Mouse (Mus musculus) liver, embryonic 16.5 days (tissue): ENCODE results near the gene Wdfy3. TPM values are rescaled to one million over a fixed set of nuclear protein-coding genes. Genes with fewer than 3 reads are reported as not detected.

Experiments used
- ATAC-seq: fragments of 200-750 bp; cut with Nextera tagmentation; 2 replicates; pipeline ENCODE4 v1.8.0; 2017; ENCODE audit warnings: low read depth, mild to moderate bottlenecking, moderate number of reproducible peaks, moderate library complexity
- H3K27ac ChIP-seq: fragments of 300-500 bp; sonication (generic); 2 replicates; pipeline ENCODE4 v1.5.1; 2014; ENCODE audit warnings: mild to moderate bottlenecking, low read length
- H3K27me3 ChIP-seq: fragments of 300-500 bp; sonication (generic); 2 replicates; pipeline ENCODE4 v1.6.1; 2014; ENCODE audit warnings: low read depth, low read length, mixed read lengths; ENCODE audit not compliant: control insufficient read depth, insufficient read depth
- H3K36me3 ChIP-seq: fragments of 300-500 bp; sonication (generic); 2 replicates; pipeline ENCODE4 v1.6.1; 2014; ENCODE audit warnings: mild to moderate bottlenecking; ENCODE audit not compliant: control insufficient read depth, insufficient read depth
- H3K4me1 ChIP-seq: fragments of 300-500 bp; sonication (generic); 2 replicates; pipeline ENCODE4 v1.6.1; 2014; ENCODE audit warnings: low read depth, low read length, mixed read lengths; ENCODE audit not compliant: control insufficient read depth
- H3K4me2 ChIP-seq: fragments of 300-500 bp; sonication (generic); 2 replicates; pipeline ENCODE4 v1.6.1; 2014; ENCODE audit warnings: low read depth, low read length, mixed read lengths
- H3K4me3 ChIP-seq: fragments of 300-500 bp; sonication (generic); 2 replicates; pipeline ENCODE4 v1.5.1; 2014; ENCODE audit warnings: low read depth, mild to moderate bottlenecking, low read length
- H3K9ac ChIP-seq: fragments of 300-500 bp; sonication (generic); 2 replicates; pipeline ENCODE4 v1.6.1; 2014; ENCODE audit warnings: low read depth, low read length
- H3K9me3 ChIP-seq: fragments of 300-500 bp; sonication (generic); replicated peaks from 2 replicates; pipeline ENCODE4 v1.6.1; 2016; ENCODE audit warnings: low read length; ENCODE audit not compliant: control insufficient read depth
- WGBS: fragments of 180-500 bp; shearing (Covaris S2); extraction: QIAGEN DNeasy Blood & Tissue Kit; methylation state at CpG from one replicate; pipeline ENCODE4 v1.1.7; 2014; ENCODE audit not compliant: insufficient replicate concordance; 5-methylcytosine and 5-hydroxymethylcytosine counted together
- polyA plus RNA-seq: library from polyadenylated mRNA; unstranded; fragments of >200 nt; fragmentation: Nextera tagmentation; extraction: Ambion mirVana; gene quantifications from 2 replicates; pipeline ENCODE4 v1.2.1, GENCODE M21; 2015

Gene Wdfy3
- polyA plus RNA-seq, 1 experiment from 2014 or later, result 4.4 TPM

- Histone ChIP-seq H3K9ac (no peak overlapping the region), H3K27me3 (no peaks in the 10 kb centered on the region), H3K4me2 (no peak overlapping the region), H3K9me3 (no peaks in the 10 kb centered on the region), H3K27ac (no peak overlapping the region), H3K4me3 (no peak overlapping the region), H3K4me1 (peaks cover 7% of the 10 kb centered on the region; the same call in 1 of the 2 replicates), H3K36me3 (peaks cover 5% of the 10 kb centered on the region; the same call in 1 of the 2 replicates)
- ATAC-seq, result no peak
- 81% methylated on average over 8 of the region's 8 CpGs for WGBS
Measured at GRCm38 (mm10) chr5:102014235-102014634, 55.5 kb downstream of the Wdfy3 start.

- no peaks in the 10 kb centered on the region for H3K27me3 ChIP-seq
- H3K27ac ChIP-seq, result no peak overlapping the region
- no peak for ATAC-seq
- H3K4me1 ChIP-seq, result peaks cover 7% of the 10 kb centered on the region; the same call in 1 of the 2 replicates
- no peak overlapping the region for H3K9ac ChIP-seq
- no peaks in the 10 kb centered on the region for H3K9me3 ChIP-seq
- no peak overlapping the region for H3K4me3 ChIP-seq
- no peak overlapping the region for H3K4me2 ChIP-seq
- H3K36me3 ChIP-seq, result peaks cover 5% of the 10 kb centered on the region; the same call in 1 of the 2 replicates
- 85% methylated on average over 7 of the region's 7 CpGs for WGBS
Measured at GRCm38 (mm10) chr5:102013781-102014180, 55.9 kb downstream of the Wdfy3 start.

GRCm38 (mm10) chr5:102010961-102011360, 58.8 kb downstream of the Wdfy3 start:
- no peak for ATAC-seq
- WGBS, result 71% methylated on average over 2 of the region's 2 CpGs
- Histone ChIP-seq H3K36me3 (peaks cover 5% of the 10 kb centered on the region; the same call in 1 of the 2 replicates), H3K4me2 (no peak overlapping the region), H3K27ac (no peak overlapping the region), H3K9me3 (no peaks in the 10 kb centered on the region), H3K27me3 (no peaks in the 10 kb centered on the region), H3K4me3 (no peak overlapping the region), H3K4me1 (peaks cover 7% of the 10 kb centered on the region; the same call in 1 of the 2 replicates), H3K9ac (no peak overlapping the region)

GRCm38 (mm10) chr5:102009606-102010005, 60.1 kb downstream of the Wdfy3 start:
- WGBS, result 67% methylated on average over 6 of the region's 6 CpGs
- peak; percentile 56; the same call in 1 of the 2 replicates for ATAC-seq
- Histone ChIP-seq H3K4me1 (peaks cover 7% of the 10 kb centered on the region; the same call in 1 of the 2 replicates), H3K27me3 (no peaks in the 10 kb centered on the region), H3K4me2 (no peak overlapping the region), H3K9ac (no peak overlapping the region), H3K36me3 (peaks cover 5% of the 10 kb centered on the region; the same call in 1 of the 2 replicates), H3K9me3 (no peaks in the 10 kb centered on the region), H3K4me3 (no peak overlapping the region), H3K27ac (no peak overlapping the region)

- Histone ChIP-seq H3K36me3 (0 out of 2 replicates have a peak, but pooled peaks cover under 1% of the 10 kb centered on the region), H3K9me3 (no peaks in the 10 kb centered on the region), H3K9ac (no peak overlapping the region), H3K4me3 (no peak overlapping the region), H3K27me3 (no peaks in the 10 kb centered on the region), H3K4me2 (no peak overlapping the region), H3K27ac (no peak overlapping the region), H3K4me1 (peaks cover 7% of the 10 kb centered on the region; the same call in 1 of the 2 replicates)
- no peak for ATAC-seq
- WGBS, result 67% methylated on average over 7 of the region's 7 CpGs
Measured at GRCm38 (mm10) chr5:102008712-102009111, 61.0 kb downstream of the Wdfy3 start.

- H3K9ac ChIP-seq, result no peak overlapping the region
- H3K36me3 ChIP-seq, result no peaks in the 10 kb centered on the region
- peaks cover 7% of the 10 kb centered on the region; the same call in 1 of the 2 replicates for H3K4me1 ChIP-seq
- WGBS, result 84% methylated on average over 6 of the region's 6 CpGs
- no peaks in the 10 kb centered on the region for H3K27me3 ChIP-seq
- H3K9me3 ChIP-seq, result no peaks in the 10 kb centered on the region
- H3K27ac ChIP-seq, result no peak overlapping the region
- no peak overlapping the region for H3K4me3 ChIP-seq
- no peak overlapping the region for H3K4me2 ChIP-seq
- no peak for ATAC-seq
Measured at GRCm38 (mm10) chr5:102006218-102006941, 63.3 kb downstream of the Wdfy3 start.

GRCm38 (mm10) chr5:102003371-102003770, 66.3 kb downstream of the Wdfy3 start:
- H3K4me1 ChIP-seq, result no peaks in the 10 kb centered on the region
- H3K4me3 ChIP-seq, result no peak overlapping the region
- H3K4me2 ChIP-seq, result no peak overlapping the region
- H3K9ac ChIP-seq, result no peak overlapping the region
- ATAC-seq, result no peak
- H3K27ac ChIP-seq, result no peak overlapping the region
- H3K27me3 ChIP-seq, result no peaks in the 10 kb centered on the region
- no peaks in the 10 kb centered on the region for H3K36me3 ChIP-seq
- no peaks in the 10 kb centered on the region for H3K9me3 ChIP-seq
- WGBS, result 60% methylated on average over 3 of the region's 3 CpGs

GRCm38 (mm10) chr5:102001026-102001425, 68.7 kb downstream of the Wdfy3 start:
- WGBS, result 73% methylated on average over 8 of the region's 8 CpGs
- no peaks in the 10 kb centered on the region for H3K27me3 ChIP-seq
- H3K27ac ChIP-seq, result no peak overlapping the region
- H3K4me3 ChIP-seq, result no peak overlapping the region
- ATAC-seq, result no peak
- H3K4me1 ChIP-seq, result no peaks in the 10 kb centered on the region
- no peak overlapping the region for H3K4me2 ChIP-seq
- H3K9ac ChIP-seq, result no peak overlapping the region
- H3K36me3 ChIP-seq, result no peaks in the 10 kb centered on the region
- no peaks in the 10 kb centered on the region for H3K9me3 ChIP-seq

- WGBS, result 68% methylated on average over 6 of the region's 6 CpGs
Measured at GRCm38 (mm10) chr5:101998971-101999370, 70.8 kb downstream of the Wdfy3 start.

More at GRCm38 (mm10) chr5:101998971-101999370, 70.8 kb downstream of the Wdfy3 start:
- Histone ChIP-seq H3K36me3 (no peaks in the 10 kb centered on the region), H3K27me3 (no peaks in the 10 kb centered on the region), H3K4me2 (no peak overlapping the region), H3K4me3 (no peak overlapping the region), H3K4me1 (no peaks in the 10 kb centered on the region), H3K9ac (no peak overlapping the region), H3K27ac (no peak overlapping the region), H3K9me3 (no peaks in the 10 kb centered on the region)
- ATAC-seq, result 0 out of 2 replicates have a peak, but pooled peaks have one; percentile 13
